Mouse (Mus musculus) CH12.LX (cell line): ENCODE measurements around the gene Kcna10. TPM values are rescaled to one million over a fixed set of nuclear protein-coding genes. Genes with fewer than 3 reads are reported as not detected.
A peak's percentile ranks its signal among the peaks of the same experiment; 100 is the strongest.

Source experiments
- DNase-seq: peaks from one replicate; pipeline ENCODE4 v3.0.0-alpha.2; 2013; ENCODE audit errors: extremely low read depth
- H3K27ac ChIP-seq: 2 replicates; pipeline ENCODE4 v1.5.1; 2012; ENCODE audit warnings: low read depth, mild to moderate bottlenecking, control low read depth, moderate library complexity; ENCODE audit not compliant: insufficient read depth
- H3K27me3 ChIP-seq: replicated peaks from 2 replicates; pipeline ENCODE3; 2012; ENCODE audit warnings: inconsistent platforms
- H3K36me3 ChIP-seq, 2 experiments: replicated peaks in 1 of 2; 2 replicates each; pipeline versions ENCODE3 to v1.6.1; 2012; ENCODE audit warnings: inconsistent platforms in 1 of 2, low read length in 1 of 2, mild to moderate bottlenecking in 1 of 2, mixed read lengths in 1 of 2, moderate library complexity in 1 of 2; ENCODE audit not compliant: control insufficient read depth in 1 of 2, insufficient read depth in 1 of 2
- H3K4me1 ChIP-seq, 2 experiments: 2 replicates each; pipeline ENCODE4 v1.6.1; 2012; ENCODE audit warnings: inconsistent platforms in 1 of 2, moderate library complexity in 1 of 2; ENCODE audit not compliant: insufficient read depth in 2 of 2, control insufficient read depth in 1 of 2
- H3K4me2 ChIP-seq: 2 replicates; pipeline ENCODE4 v1.6.1; 2012; ENCODE audit warnings: low read depth, mild to moderate bottlenecking, control low read depth; ENCODE audit not compliant: poor library complexity, insufficient read depth, severe bottlenecking
- H3K4me3 ChIP-seq, 3 experiments: fragments of 150-350 bp in 1 of 3; sonication (generic) in 1 of 3; replicated peaks in 1 of 3; 2 replicates each; pipeline versions ENCODE3 to v1.5.1; 2011 to 2012; ENCODE audit warnings: low read depth in 2 of 3, low read length in 2 of 3, mild to moderate bottlenecking in 2 of 3, moderate library complexity in 2 of 3, control low read depth in 1 of 3, improper control_type of control experiment in 1 of 3, inconsistent platforms in 1 of 3, mixed read lengths in 1 of 3; ENCODE audit not compliant: poor library complexity in 1 of 3
- H3K79me2 ChIP-seq: replicated peaks from 2 replicates; pipeline ENCODE4 v1.6.1; 2012; ENCODE audit warnings: mild to moderate bottlenecking, moderate library complexity; ENCODE audit not compliant: control insufficient read depth, poor library complexity, insufficient read depth, severe bottlenecking; ENCODE audit errors: extremely low read depth
- H3K9ac ChIP-seq: 2 replicates; pipeline ENCODE4 v1.6.1; 2012; ENCODE audit warnings: low read depth, mild to moderate bottlenecking, control low read depth, moderate library complexity; ENCODE audit not compliant: insufficient read depth
- H3K9me3 ChIP-seq: replicated peaks from 2 replicates; pipeline ENCODE3; 2012; ENCODE audit warnings: low read length, inconsistent platforms, mixed read lengths
- CHD2 ChIP-seq: IDR thresholded peaks from 2 replicates; pipeline ENCODE4 v1.6.1; 2011; ENCODE audit warnings: low read length, improper control_type of control experiment
- CTCF ChIP-seq, 2 experiments: IDR thresholded peaks in 1 of 2; conservative IDR thresholded peaks in 1 of 2; 2 replicates each; pipeline ENCODE4 v1.5.1; 2011 to 2012; ENCODE audit warnings: low read depth in 2 of 2, low read length in 2 of 2, improper control_type of control experiment in 1 of 2, inconsistent platforms in 1 of 2, mild to moderate bottlenecking in 1 of 2, moderate library complexity in 1 of 2
- E2F4 ChIP-seq: IDR thresholded peaks from 2 replicates; pipeline ENCODE4 v1.6.1; 2011; ENCODE audit warnings: low read depth, low read length, improper control_type of control experiment; ENCODE audit not compliant: insufficient replicate concordance
- EP300 ChIP-seq: IDR thresholded peaks from 2 replicates; pipeline ENCODE4 v1.6.1; 2011; ENCODE audit warnings: low read length, improper control_type of control experiment
- ETS1 ChIP-seq: conservative IDR thresholded peaks from 2 replicates; pipeline ENCODE4 v1.6.1; 2012; ENCODE audit warnings: low read depth, mild to moderate bottlenecking, inconsistent platforms, low read length, improper control_type of control experiment, moderate library complexity
- GABPA ChIP-seq: IDR thresholded peaks from 2 replicates; pipeline ENCODE4 v1.6.1; 2012; ENCODE audit warnings: low read depth, low read length, improper control_type of control experiment, inconsistent platforms; ENCODE audit not compliant: insufficient replicate concordance
- HCFC1 ChIP-seq: IDR thresholded peaks from 2 replicates; pipeline ENCODE4 v1.6.1; 2012; ENCODE audit warnings: low read depth, mild to moderate bottlenecking, inconsistent platforms, low read length, improper control_type of control experiment
- MAX ChIP-seq: IDR thresholded peaks from 2 replicates; pipeline ENCODE4 v1.6.1; 2011; ENCODE audit warnings: low read length, improper control_type of control experiment
- MAZ ChIP-seq: IDR thresholded peaks from 2 replicates; pipeline ENCODE4 v1.6.1; 2012; ENCODE audit warnings: low read depth, mild to moderate bottlenecking, inconsistent platforms, low read length, improper control_type of control experiment, moderate library complexity
- MYC ChIP-seq: IDR thresholded peaks from 2 replicates; pipeline ENCODE4 v1.6.1; 2011; ENCODE audit warnings: low read depth, mild to moderate bottlenecking, improper control_type of control experiment, low read length
- NELFE ChIP-seq: IDR thresholded peaks from 2 replicates; pipeline ENCODE4 v1.6.1; 2011; ENCODE audit warnings: low read depth, low read length, improper control_type of control experiment
- NRF1 ChIP-seq: IDR thresholded peaks from 2 replicates; pipeline ENCODE4 v1.6.1; 2014; ENCODE audit warnings: low read depth, mild to moderate bottlenecking, inconsistent platforms, low read length, improper control_type of control experiment, moderate library complexity
- POLR2A ChIP-seq: IDR thresholded peaks from 2 replicates; pipeline ENCODE4 v1.6.1; 2011; ENCODE audit warnings: low read depth, mild to moderate bottlenecking, improper control_type of control experiment, low read length
- RCOR1 ChIP-seq: conservative IDR thresholded peaks from 2 replicates; pipeline ENCODE4 v1.6.1; 2012; ENCODE audit warnings: low read depth, mild to moderate bottlenecking, inconsistent platforms, low read length, improper control_type of control experiment
- SIN3A ChIP-seq: IDR thresholded peaks from 2 replicates; pipeline ENCODE4 v1.6.1; 2012; ENCODE audit warnings: low read length, improper control_type of control experiment, inconsistent platforms
- TBP ChIP-seq: conservative IDR thresholded peaks from 2 replicates; pipeline ENCODE4 v1.6.1; 2011; ENCODE audit warnings: low read depth, low read length, improper control_type of control experiment
- TCF12 ChIP-seq: IDR thresholded peaks from 2 replicates; pipeline ENCODE4 v1.6.1; 2014; ENCODE audit warnings: low read depth, mild to moderate bottlenecking, inconsistent platforms, low read length, improper control_type of control experiment
- UBTF ChIP-seq: IDR thresholded peaks from 2 replicates; pipeline ENCODE4 v1.6.1; 2012; ENCODE audit warnings: low read depth, mild to moderate bottlenecking, inconsistent platforms, low read length, improper control_type of control experiment, moderate library complexity
- USF1 ChIP-seq: IDR thresholded peaks from 2 replicates; pipeline ENCODE4 v1.6.1; 2014; ENCODE audit warnings: low read depth, mild to moderate bottlenecking, inconsistent platforms, low read length, improper control_type of control experiment
- USF2 ChIP-seq: conservative IDR thresholded peaks from 2 replicates; pipeline ENCODE4 v1.6.1; 2011; ENCODE audit warnings: low read depth, low read length, improper control_type of control experiment
- ZMIZ1 ChIP-seq: IDR thresholded peaks from 2 replicates; pipeline ENCODE4 v1.6.1; 2012; ENCODE audit warnings: low read depth, mild to moderate bottlenecking, inconsistent platforms, low read length, improper control_type of control experiment
- ZNF384 ChIP-seq: IDR thresholded peaks from 2 replicates; pipeline ENCODE4 v1.6.1; 2012; ENCODE audit warnings: low read depth, low read length, improper control_type of control experiment, inconsistent platforms
- dilution Hi-C: fragments of 300-500 bp; cut with MboI; formaldehyde crosslinking; loops from 2 replicates; pipeline ENCODE4 v1.14.3; 2020; ENCODE audit warnings: low sequenced_read_pairs; ENCODE audit not compliant: extremely low pct_unique_long_range_greater_than_20kb, extremely low pct_ligation_motif_present
- in situ Hi-C: fragments of 300-500 bp; cut with MboI; formaldehyde crosslinking; loops from 3 replicates; pipeline ENCODE4 v1.14.3; 2019; ENCODE audit warnings: low sequenced_read_pairs, low pct_ligation_motif_present, low pct_unique_long_range_greater_than_20kb, mixed read lengths
- polyA plus RNA-seq: library from polyadenylated mRNA; unstranded; fragments of >175 nt; gene quantifications from 2 replicates; pipeline ENCODE4 v1.2.1, GENCODE M21; 2012; ENCODE audit warnings: low read depth; ENCODE audit not compliant: insufficient read length
- total RNA-seq, 2 experiments: library from RNA; depleted of rRNA; stranded (reverse); fragments of 300-350 nt in 1 of 2; fragments of >200 nt in 1 of 2; gene quantifications; 2 replicates each; pipeline ENCODE4 v1.2.3; 2012 to 2014

Gene Kcna10
- total and polyA plus RNA-seq, 3 experiments = not detected

DNA sequence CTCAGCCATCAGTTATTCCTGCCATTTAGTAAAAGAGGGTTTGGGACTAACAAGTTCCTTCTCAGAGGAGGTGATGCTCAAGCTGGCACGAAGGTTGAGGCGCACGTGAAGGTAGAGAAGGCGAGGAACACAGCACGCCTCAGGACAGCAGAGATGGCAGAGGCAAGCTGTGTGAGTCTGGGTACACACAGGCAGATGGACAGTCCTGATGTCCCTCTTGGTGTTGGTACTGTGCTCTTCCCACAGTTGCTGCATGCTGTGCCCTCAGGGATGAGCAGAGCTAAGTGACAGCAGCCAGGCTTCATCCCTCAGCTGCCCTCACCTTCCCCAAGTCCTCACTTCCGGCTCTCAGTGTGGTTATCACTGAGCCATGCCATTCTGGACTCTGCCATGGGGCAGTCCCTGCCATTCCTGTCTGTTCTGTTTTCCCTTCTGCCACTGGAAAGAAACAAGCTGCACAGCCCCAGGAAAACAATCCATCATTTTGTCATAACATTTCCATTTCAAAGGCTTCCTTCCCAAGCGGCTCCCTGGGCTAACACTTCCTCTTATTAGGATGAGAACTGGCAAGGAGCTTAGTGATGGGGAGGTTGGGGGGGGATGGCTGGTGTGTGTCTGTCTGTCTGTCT lies 24.9 kb downstream of the Kcna10 start:
- no peaks in the 10 kb centered on the region for H3K79me2 ChIP-seq
- TF ChIP-seq TCF12 = no peak
- TF ChIP-seq UBTF = no peak
- no peak for TF ChIP-seq MAX
- no peak for TF ChIP-seq ZNF384
- no peak for TF ChIP-seq E2F4
- no peak for TF ChIP-seq NELFE
- H3K27ac ChIP-seq = no peak overlapping the region
- no peaks in the 10 kb centered on the region for H3K36me3 ChIP-seq
- in situ Hi-C loops (no loop called here), dilution Hi-C loops (no loop called here)
- no peak overlapping the region for H3K4me3 ChIP-seq
- H3K27me3 ChIP-seq = peaks cover 29% of the 10 kb centered on the region
- H3K9me3 ChIP-seq = peaks cover 3% of the 10 kb centered on the region
- no peaks in the 10 kb centered on the region for H3K4me1 ChIP-seq
- no peak overlapping the region for H3K9ac ChIP-seq
- no peak for DNase-seq
- no peak overlapping the region for H3K4me2 ChIP-seq

DNA sequence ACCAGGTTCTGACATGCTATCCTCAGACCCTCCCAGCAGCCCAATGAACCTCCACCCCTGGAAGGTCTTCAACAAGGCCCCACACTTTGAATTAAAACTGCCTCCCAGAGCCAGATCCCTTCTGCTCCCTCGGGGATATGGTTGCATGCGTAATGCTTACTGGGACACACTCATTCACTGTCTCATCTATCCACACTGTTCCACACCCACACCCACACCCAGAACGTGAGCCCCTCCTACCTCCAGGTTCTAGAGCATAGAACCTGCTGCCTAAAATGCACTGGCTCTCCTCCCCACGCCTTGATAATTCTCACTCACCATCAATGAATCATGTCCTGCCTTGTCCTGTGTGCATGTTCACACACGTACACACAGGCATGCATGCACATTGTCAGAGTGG lies 31.8 kb downstream of the Kcna10 start:
- Histone ChIP-seq H3K4me1 (peaks cover 3 to 7% of the 10 kb centered on the region in 2 experiments; a peak in 3 of 4 replicates), H3K4me3 (no peak overlapping the region), H3K9me3 (peaks cover 5% of the 10 kb centered on the region), H3K36me3 (no peaks in the 10 kb centered on the region), H3K79me2 (no peaks in the 10 kb centered on the region), H3K4me2 (no peak overlapping the region), H3K27ac (no peak overlapping the region), H3K9ac (no peak overlapping the region), H3K27me3 (peaks cover 11% of the 10 kb centered on the region)
- no peak for TF ChIP-seq CHD2
- in situ Hi-C loops (no loop called here), dilution Hi-C loops (no loop called here)
- no peak for DNase-seq

- Histone ChIP-seq H3K79me2 (no peaks in the 10 kb centered on the region), H3K4me3 (no peak overlapping the region), H3K27ac (no peak overlapping the region), H3K27me3 (peaks cover 11% of the 10 kb centered on the region), H3K4me2 (no peak overlapping the region), H3K9ac (no peak overlapping the region), H3K9me3 (peaks cover 3% of the 10 kb centered on the region), H3K4me1 (peaks cover 3 to 7% of the 10 kb centered on the region in 2 experiments; a peak in 3 of 4 replicates), H3K36me3 (no peaks in the 10 kb centered on the region)
- peak; percentile 5 for DNase-seq
- dilution Hi-C loops = no loop called here
- TF ChIP-seq GABPA = no peak
- no peak for TF ChIP-seq MAZ
- no peak for TF ChIP-seq TCF12
- TF ChIP-seq ZMIZ1 = no peak
- no peak for TF ChIP-seq USF1
- no peak for TF ChIP-seq CTCF (conservative IDR thresholded peaks at IDR 0.05 in 1 of 2, IDR thresholded peaks at IDR 0.05 in 1 of 2; ENCODE audit: low read depth in 2 of 2, low read length in 2 of 2)
- TF ChIP-seq MYC = no peak
- no peak for TF ChIP-seq HCFC1
- TF ChIP-seq MAX = no peak
- TF ChIP-seq EP300 = no peak
- no peak for TF ChIP-seq POLR2A
- no peak for TF ChIP-seq RCOR1
- TF ChIP-seq ZNF384 = no peak
- TF ChIP-seq TBP = no peak
- no peak for TF ChIP-seq ETS1
- no peak for TF ChIP-seq NRF1
- TF ChIP-seq E2F4 = no peak
- TF ChIP-seq SIN3A = no peak
- no peak for TF ChIP-seq USF2
- in situ Hi-C loops = no loop called here
These were observed 33.7 kb downstream of the Kcna10 start for GRCm38 (mm10) chr3:107216400-107217100.
